Mouse (Mus musculus) spleen, adult 2 months (tissue): Measurements from ENCODE around the gene Cacng2. TPM values are rescaled to one million over a fixed set of nuclear protein-coding genes. Genes with fewer than 3 reads are reported as not detected.

Experiments
- DNase-seq, 2 experiments: peaks; one replicate each; pipeline versions ENCODE4 v3.0.0 to v3.0.0-alpha.2; 2012 to 2021; ENCODE audit warnings: low spot score in 2 of 2, low read depth in 1 of 2
- H3K27ac ChIP-seq: fragments of 200-500 bp; 2 replicates; pipeline ENCODE4 v1.5.1; 2012; ENCODE audit warnings: low read length, inconsistent platforms; ENCODE audit not compliant: insufficient read depth
- H3K27me3 ChIP-seq: fragments of 200-500 bp; 2 replicates; pipeline ENCODE4 v1.6.1; 2012; ENCODE audit warnings: mild to moderate bottlenecking, moderate library complexity, low read length, inconsistent platforms; ENCODE audit not compliant: control insufficient read depth, insufficient read depth
- H3K36me3 ChIP-seq: fragments of 200-500 bp; 2 replicates; pipeline ENCODE4 v1.6.1; 2012; ENCODE audit warnings: mild to moderate bottlenecking, low read length, inconsistent platforms; ENCODE audit not compliant: control insufficient read depth, insufficient read depth
- H3K4me1 ChIP-seq: fragments of 200-500 bp; 2 replicates; pipeline ENCODE4 v1.6.1; 2011; ENCODE audit warnings: inconsistent platforms; ENCODE audit not compliant: control insufficient read depth, insufficient read depth, insufficient read length
- H3K4me3 ChIP-seq: fragments of 200-500 bp; 2 replicates; pipeline ENCODE4 v1.5.1; 2011; ENCODE audit warnings: mild to moderate bottlenecking, inconsistent platforms; ENCODE audit not compliant: insufficient read depth, insufficient read length; ENCODE audit errors: extremely low read depth
- CTCF ChIP-seq: fragments of 200-500 bp; IDR thresholded peaks from 2 replicates; pipeline ENCODE4 v1.5.1; 2011; ENCODE audit warnings: mild to moderate bottlenecking, inconsistent platforms; ENCODE audit not compliant: insufficient read depth, insufficient read length, insufficient replicate concordance; ENCODE audit errors: extremely low read depth
- POLR2A ChIP-seq: fragments of 200-500 bp; IDR thresholded peaks from 2 replicates; pipeline ENCODE4 v1.6.1; 2011; ENCODE audit warnings: low read depth, low read length, inconsistent platforms
- WGBS: fragments of 180-500 bp; shearing (Covaris S2); methylation state at CpG from one replicate; pipeline ENCODE4 v1.1.7; 2018; 5-methylcytosine and 5-hydroxymethylcytosine counted together
- polyA plus RNA-seq: library from polyadenylated mRNA; depleted of rRNA; stranded (reverse); fragments of >200 nt; gene quantifications from 2 replicates; pipeline ENCODE4 v1.2.3, GENCODE M21; 2012

Cacng2 gene
- polyA plus RNA-seq, 1 experiment = not detected

GRCm38 (mm10) chr15:78119248-78119647, 580 bp downstream of the Cacng2 start:
- 18% methylated on average over 34 of the region's 39 CpGs for WGBS
- Histone ChIP-seq H3K4me3 (no peak overlapping the region), H3K27ac (no peak overlapping the region), H3K4me1 (no peaks in the 10 kb centered on the region; the same call in 1 of the 2 replicates), H3K27me3 (peaks cover 9% of the 10 kb centered on the region), H3K36me3 (no peaks in the 10 kb centered on the region)
- DNase-seq = no peak
- TF ChIP-seq POLR2A (no peak), CTCF (no peak)

GRCm38 (mm10) chr15:78118275-78118995, 1.4 kb downstream of the Cacng2 start:
- DNase-seq = no peak
- Histone ChIP-seq H3K27me3 (peaks cover 9% of the 10 kb centered on the region), H3K4me1 (no peaks in the 10 kb centered on the region; the same call in 1 of the 2 replicates), H3K27ac (no peak overlapping the region), H3K4me3 (no peak overlapping the region), H3K36me3 (no peaks in the 10 kb centered on the region)
- no peak for TF ChIP-seq CTCF
- TF ChIP-seq POLR2A = no peak
- WGBS = 70% methylated on average over 18 of the region's 18 CpGs

GRCm38 (mm10) chr15:78117731-78118130, 2.1 kb downstream of the Cacng2 start:
- 91% methylated on average over 16 of the region's 16 CpGs for WGBS
- TF ChIP-seq CTCF = no peak
- TF ChIP-seq POLR2A = no peak
- Histone ChIP-seq H3K27ac (no peak overlapping the region), H3K36me3 (no peaks in the 10 kb centered on the region), H3K4me3 (no peak overlapping the region), H3K27me3 (peaks cover 9% of the 10 kb centered on the region), H3K4me1 (no peaks in the 10 kb centered on the region; the same call in 1 of the 2 replicates)
- DNase-seq = no peak

GRCm38 (mm10) chr15:78116936-78117335, 2.9 kb downstream of the Cacng2 start:
- H3K27ac ChIP-seq = no peak overlapping the region
- H3K27me3 ChIP-seq = peaks cover 9% of the 10 kb centered on the region
- no peaks in the 10 kb centered on the region for H3K36me3 ChIP-seq
- H3K4me3 ChIP-seq = no peak overlapping the region
- TF ChIP-seq CTCF (no peak), POLR2A (no peak)
- DNase-seq = no peak
- WGBS = 89% methylated on average over 10 of the region's 10 CpGs
- H3K4me1 ChIP-seq = no peaks in the 10 kb centered on the region; the same call in 1 of the 2 replicates

GRCm38 (mm10) chr15:78116244-78116643, 3.6 kb downstream of the Cacng2 start:
- H3K36me3 ChIP-seq = no peaks in the 10 kb centered on the region

GRCm38 (mm10) chr15:78099516-78099915, 20.3 kb downstream of the Cacng2 start:
- WGBS = 61% methylated on average over 5 of the region's 5 CpGs
- Histone ChIP-seq H3K27ac (no peak overlapping the region), H3K4me1 (no peaks in the 10 kb centered on the region), H3K27me3 (no peaks in the 10 kb centered on the region), H3K36me3 (no peaks in the 10 kb centered on the region), H3K4me3 (no peak overlapping the region)
- TF ChIP-seq CTCF (no peak), POLR2A (no peak)
- no peak for DNase-seq

More at GRCm38 (mm10) chr15:78116244-78116643, 3.6 kb downstream of the Cacng2 start:
- TF ChIP-seq POLR2A (no peak), CTCF (no peak)
- Histone ChIP-seq H3K4me1 (no peaks in the 10 kb centered on the region; the same call in 1 of the 2 replicates), H3K4me3 (no peak overlapping the region), H3K27me3 (peaks cover 9% of the 10 kb centered on the region), H3K27ac (no peak overlapping the region)
- 73% methylated on average over 10 of the region's 10 CpGs for WGBS
- no peak for DNase-seq

GRCm38 (mm10) chr15:78096004-78096403, 23.8 kb downstream of the Cacng2 start:
- no peak for DNase-seq
- 85% methylated on average over 16 of the region's 16 CpGs for WGBS
- no peak overlapping the region for H3K4me3 ChIP-seq
- TF ChIP-seq POLR2A (no peak), CTCF (no peak)
- no peaks in the 10 kb centered on the region for H3K27me3 ChIP-seq
- H3K4me1 ChIP-seq = no peaks in the 10 kb centered on the region
- H3K36me3 ChIP-seq = no peaks in the 10 kb centered on the region
- no peak overlapping the region for H3K27ac ChIP-seq

- 85% methylated on average over 5 of the region's 5 CpGs for WGBS
- no peaks in the 10 kb centered on the region for H3K27me3 ChIP-seq
- H3K27ac ChIP-seq = no peak overlapping the region
- no peak overlapping the region for H3K4me3 ChIP-seq
- no peaks in the 10 kb centered on the region for H3K36me3 ChIP-seq
- no peak for DNase-seq
- TF ChIP-seq CTCF = no peak
- no peak for TF ChIP-seq POLR2A
- no peaks in the 10 kb centered on the region for H3K4me1 ChIP-seq
These were observed 26.2 kb downstream of the Cacng2 start for GRCm38 (mm10) chr15:78093597-78093996.
